Mouse (Mus musculus): ENCODE measurements around the gene Atad2b. TPM values are rescaled to one million over a fixed set of nuclear protein-coding genes. Genes with fewer than 3 reads are reported as not detected.

The Atad2b gene
- total and polyA plus RNA-seq, 2 experiments from 2014 or later, result 4.9 to 18.2 TPM

GRCm38 (mm10) chr12:4873531-4873930 is 43.6 kb upstream of the Atad2b start:
- peak overlapping the region; percentile 68 for H3K4me2 ChIP-seq (ENCODE audit: low read depth, low read length)
- no peak overlapping the region for H3K4me3 ChIP-seq (ENCODE audit: low read depth, low read length)
- no peaks in the 10 kb centered on the region for H3K9me3 ChIP-seq (replicated peaks; ENCODE audit: control insufficient read depth, low read length)
- WGBS, result 69% methylated on average over 6 of the region's 6 CpGs
- DNase-seq (ENCODE audit: low spot score), result no peak
- no peaks in the 10 kb centered on the region for H3K27me3 ChIP-seq (ENCODE audit: control insufficient read depth, insufficient read depth, low read length)
- H3K36me3 ChIP-seq (replicated peaks; ENCODE audit: control insufficient read depth, insufficient read depth, low read length), result 0 out of 2 replicates have a peak, but pooled peaks cover 4% of the 10 kb centered on the region
- H3K9ac ChIP-seq (replicated peaks; ENCODE audit: low read depth, low read length), result no peak overlapping the region
- peaks cover 15% of the 10 kb centered on the region; the same call in 1 of the 2 replicates for H3K4me1 ChIP-seq (ENCODE audit: control insufficient read depth, insufficient read depth)
- TF ChIP-seq EP300 (IDR thresholded peaks at IDR 0.05; ENCODE audit: low read depth) (no peak), CTCF (IDR thresholded peaks at IDR 0.05; ENCODE audit: low read depth) (no peak)
- no peak overlapping the region for H3K27ac ChIP-seq (ENCODE audit: low read depth)
- ATAC-seq (ENCODE audit: insufficient read depth, low read depth), result no peak

- Histone ChIP-seq H3K9ac (replicated peaks; ENCODE audit: low read depth, low read length) (no peak within 1 kb of the TSS), H3K27ac (ENCODE audit: low read depth) (no peak within 1 kb of the TSS)
- DNase-seq (ENCODE audit: low spot score), result peak; percentile 60
Observed at GRCm38 (mm10) chr12:4874161-4874927, 42.8 kb upstream of the Atad2b start, which contains the start of gene Mfsd2b. Mfsd2b (minus strand) TSS chr12:4874359.

GRCm38 (mm10) chr12:4875623-4876022 is 41.5 kb upstream of the Atad2b start:
- H3K4me3 ChIP-seq (ENCODE audit: low read depth, low read length), result no peak overlapping the region
- TF ChIP-seq EP300 (IDR thresholded peaks at IDR 0.05; ENCODE audit: low read depth) (no peak), CTCF (IDR thresholded peaks at IDR 0.05; ENCODE audit: low read depth) (no peak)
- WGBS, result 85% methylated on average over 8 of the region's 8 CpGs
- H3K9ac ChIP-seq (replicated peaks; ENCODE audit: low read depth, low read length), result no peak overlapping the region
- no peaks in the 10 kb centered on the region for H3K9me3 ChIP-seq (replicated peaks; ENCODE audit: control insufficient read depth, low read length)
- no peaks in the 10 kb centered on the region for H3K27me3 ChIP-seq (ENCODE audit: control insufficient read depth, insufficient read depth, low read length)
- no peak overlapping the region for H3K4me2 ChIP-seq (ENCODE audit: low read depth, low read length)
- H3K36me3 ChIP-seq (replicated peaks; ENCODE audit: control insufficient read depth, insufficient read depth, low read length), result peaks cover 13% of the 10 kb centered on the region
- H3K27ac ChIP-seq (ENCODE audit: low read depth), result no peak overlapping the region
- peaks cover 15% of the 10 kb centered on the region; the same call in 1 of the 2 replicates for H3K4me1 ChIP-seq (ENCODE audit: control insufficient read depth, insufficient read depth)
- ATAC-seq (ENCODE audit: insufficient read depth, low read depth) (no peak), DNase-seq (ENCODE audit: low spot score) (no peak)

More at GRCm38 (mm10) chr12:4874161-4874927, 42.8 kb upstream of the Atad2b start, which contains the start of gene Mfsd2b:
- Histone ChIP-seq H3K36me3 (replicated peaks; ENCODE audit: control insufficient read depth, insufficient read depth, low read length) (peaks cover 9% of the 10 kb centered on the region), H3K9me3 (replicated peaks; ENCODE audit: control insufficient read depth, low read length) (no peaks in the 10 kb centered on the region), H3K4me1 (ENCODE audit: control insufficient read depth, insufficient read depth) (peaks cover 15% of the 10 kb centered on the region; the same call in 1 of the 2 replicates), H3K27me3 (ENCODE audit: control insufficient read depth, insufficient read depth, low read length) (no peaks in the 10 kb centered on the region), H3K4me3 (ENCODE audit: low read depth, low read length) (peak within 1 kb of the TSS; percentile 37), H3K4me2 (ENCODE audit: low read depth, low read length) (peak within 1 kb of the TSS; percentile 68)
- WGBS, result 3% methylated on average over 24 of the region's 24 CpGs
- TF ChIP-seq CTCF (IDR thresholded peaks at IDR 0.05; ENCODE audit: low read depth) (no peak), EP300 (IDR thresholded peaks at IDR 0.05; ENCODE audit: low read depth) (no peak)
- peak; percentile 83 for ATAC-seq (ENCODE audit: insufficient read depth, low read depth)

GRCm38 (mm10) chr12:4878296-4878783 is 38.8 kb upstream of the Atad2b start:
- DNase-seq (ENCODE audit: low spot score), result no peak
- TF ChIP-seq CTCF (IDR thresholded peaks at IDR 0.05; ENCODE audit: low read depth) (no peak), EP300 (IDR thresholded peaks at IDR 0.05; ENCODE audit: low read depth) (no peak)
- ATAC-seq (ENCODE audit: insufficient read depth, low read depth), result no peak

GRCm38 (mm10) chr12:4879048-4879447 is 38.1 kb upstream of the Atad2b start:
- Histone ChIP-seq H3K9ac (replicated peaks; ENCODE audit: low read depth, low read length) (no peak overlapping the region), H3K27me3 (ENCODE audit: control insufficient read depth, insufficient read depth, low read length) (no peaks in the 10 kb centered on the region), H3K4me1 (ENCODE audit: control insufficient read depth, insufficient read depth) (peaks cover 9% of the 10 kb centered on the region; the same call in 1 of the 2 replicates), H3K9me3 (replicated peaks; ENCODE audit: control insufficient read depth, low read length) (no peaks in the 10 kb centered on the region), H3K36me3 (replicated peaks; ENCODE audit: control insufficient read depth, insufficient read depth, low read length) (peaks cover 31% of the 10 kb centered on the region), H3K27ac (ENCODE audit: low read depth) (no peak overlapping the region), H3K4me3 (ENCODE audit: low read depth, low read length) (no peak overlapping the region), H3K4me2 (ENCODE audit: low read depth, low read length) (no peak overlapping the region)
- TF ChIP-seq EP300 (IDR thresholded peaks at IDR 0.05; ENCODE audit: low read depth), result no peak
- TF ChIP-seq CTCF (IDR thresholded peaks at IDR 0.05; ENCODE audit: low read depth), result no peak
- DNase-seq (ENCODE audit: low spot score) (no peak), ATAC-seq (ENCODE audit: insufficient read depth, low read depth) (no peak)
- WGBS, result 95% methylated on average over 5 of the region's 5 CpGs

More at GRCm38 (mm10) chr12:4878296-4878783, 38.8 kb upstream of the Atad2b start:
- H3K36me3 ChIP-seq (replicated peaks; ENCODE audit: control insufficient read depth, insufficient read depth, low read length), result peaks cover 31% of the 10 kb centered on the region
- 75% methylated on average over 9 of the region's 9 CpGs for WGBS
- H3K4me2 ChIP-seq (ENCODE audit: low read depth, low read length), result no peak overlapping the region
- H3K4me3 ChIP-seq (ENCODE audit: low read depth, low read length), result no peak overlapping the region
- no peak overlapping the region for H3K9ac ChIP-seq (replicated peaks; ENCODE audit: low read depth, low read length)
- peaks cover 15% of the 10 kb centered on the region; the same call in 1 of the 2 replicates for H3K4me1 ChIP-seq (ENCODE audit: control insufficient read depth, insufficient read depth)
- H3K9me3 ChIP-seq (replicated peaks; ENCODE audit: control insufficient read depth, low read length), result no peaks in the 10 kb centered on the region
- no peak overlapping the region for H3K27ac ChIP-seq (ENCODE audit: low read depth)
- no peaks in the 10 kb centered on the region for H3K27me3 ChIP-seq (ENCODE audit: control insufficient read depth, insufficient read depth, low read length)
